Mouse (Mus musculus): ENCODE measurements at regions not wholly inside any gene's neighbourhood (a gene's known extent, or its start where the extent isn't known, plus 50 kb on each side); places are given as distances from the start of the nearest gene placed in this dataset.

DNA sequence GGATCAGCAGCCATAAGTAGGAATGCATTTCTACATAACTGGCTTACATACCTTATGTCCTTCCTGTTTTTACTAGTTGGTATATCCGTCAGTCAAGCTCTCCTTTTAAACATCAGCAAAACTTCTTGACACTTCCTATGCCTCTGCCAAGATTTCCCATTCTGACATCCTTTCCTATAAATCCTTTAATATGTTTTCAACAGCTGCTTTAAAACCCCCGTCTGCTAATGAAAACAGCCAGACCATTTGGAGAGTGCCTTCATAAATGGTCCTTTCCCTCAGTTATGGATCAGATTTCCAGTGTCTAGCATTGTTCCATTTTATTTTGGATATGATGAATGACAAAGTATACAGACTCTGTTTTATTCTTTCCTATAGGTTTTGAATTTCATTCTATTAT is 270.7 kb upstream of the Rgmb start:
- ATAC-seq (ENCODE audit: low read depth) (no peak), DNase-seq (no peak)
- Histone ChIP-seq H3K27me3 (no peaks in the 10 kb centered on the region), H3K27ac (no peak overlapping the region), H3K4me1 (replicated peaks) (no peaks in the 10 kb centered on the region), H3K36me3 (no peaks in the 10 kb centered on the region), H3K9ac (no peak overlapping the region), H3K9me3 (replicated peaks) (no peaks in the 10 kb centered on the region), H3K4me3 (replicated peaks) (no peak overlapping the region), H3K4me2 (no peak overlapping the region)
- 46% methylated on average over 2 of the region's 2 CpGs for WGBS (ENCODE audit: insufficient replicate concordance)

DNA sequence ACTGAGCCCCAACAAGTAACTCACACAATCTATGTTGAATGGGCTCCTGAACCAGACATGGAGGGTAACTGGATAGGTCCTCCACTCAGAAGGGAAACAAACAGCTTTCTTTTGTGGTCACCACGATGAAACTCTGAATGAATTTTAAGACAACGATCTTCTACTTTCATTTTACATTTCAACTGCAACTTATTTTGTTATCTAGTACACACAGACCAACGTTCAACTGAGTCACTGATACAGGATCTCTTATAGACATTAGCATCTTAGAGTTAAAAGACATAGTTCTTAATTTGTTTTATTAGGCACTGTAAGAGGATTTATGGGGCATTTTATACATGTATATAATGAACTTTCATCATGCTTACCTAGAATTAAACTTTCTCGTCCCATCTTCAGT is 262.1 kb upstream of the Rgmb start:
- no peak for DNase-seq

DNA sequence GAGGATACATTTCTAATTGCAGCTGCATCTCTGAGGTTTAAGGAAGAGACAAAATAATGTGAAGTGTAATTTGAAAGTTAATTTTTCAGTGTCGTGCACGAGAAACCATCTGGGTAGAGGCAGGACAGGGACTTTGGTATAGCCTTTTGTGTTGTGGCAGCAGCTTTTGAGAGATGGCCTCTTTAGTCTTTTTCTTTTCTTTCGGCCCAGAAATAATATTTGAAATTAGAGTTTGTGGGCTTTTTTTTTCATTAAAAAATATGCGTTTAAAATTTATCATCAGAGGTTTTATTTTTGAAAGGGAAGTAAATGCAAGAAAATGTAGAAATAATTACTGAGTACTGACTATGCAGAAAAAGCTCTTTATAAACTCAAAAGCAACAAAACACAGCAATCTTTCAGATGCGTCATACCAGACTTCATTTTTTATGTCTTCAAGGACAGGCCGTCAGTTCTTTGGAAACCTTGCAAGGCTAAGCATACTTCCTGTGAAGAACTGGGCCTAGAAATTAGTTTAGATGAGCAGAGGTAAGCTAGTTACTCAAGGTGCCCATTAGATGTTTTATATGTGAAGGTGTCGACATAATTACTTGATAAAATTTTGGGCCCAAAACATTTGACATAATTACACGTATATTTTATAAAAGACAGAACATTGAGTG is 258.9 kb upstream of the Rgmb start:
- Histone ChIP-seq H3K4me2 (no peak overlapping the region), H3K9ac (no peak overlapping the region), H3K27me3 (no peaks in the 10 kb centered on the region), H3K9me3 (replicated peaks) (no peaks in the 10 kb centered on the region), H3K27ac (no peak overlapping the region), H3K4me3 (replicated peaks) (no peak overlapping the region), H3K4me1 (replicated peaks) (no peaks in the 10 kb centered on the region), H3K36me3 (no peaks in the 10 kb centered on the region)
- 65% methylated on average over 8 of the region's 8 CpGs for WGBS (ENCODE audit: insufficient replicate concordance)
- ATAC-seq (ENCODE audit: low read depth) (no peak), DNase-seq (no peak)

More for the DNA sequence above, 262.1 kb upstream of the Rgmb start:
- H3K9ac ChIP-seq = no peak overlapping the region
- H3K9me3 ChIP-seq (replicated peaks) = no peaks in the 10 kb centered on the region
- H3K4me3 ChIP-seq (replicated peaks) = no peak overlapping the region
- 51% methylated on average over 4 of the region's 4 CpGs for WGBS (ENCODE audit: insufficient replicate concordance)
- H3K4me1 ChIP-seq (replicated peaks) = no peaks in the 10 kb centered on the region
- no peak overlapping the region for H3K27ac ChIP-seq
- no peak for ATAC-seq (ENCODE audit: low read depth)
- no peaks in the 10 kb centered on the region for H3K36me3 ChIP-seq
- no peak overlapping the region for H3K4me2 ChIP-seq
- H3K27me3 ChIP-seq = no peaks in the 10 kb centered on the region

DNA sequence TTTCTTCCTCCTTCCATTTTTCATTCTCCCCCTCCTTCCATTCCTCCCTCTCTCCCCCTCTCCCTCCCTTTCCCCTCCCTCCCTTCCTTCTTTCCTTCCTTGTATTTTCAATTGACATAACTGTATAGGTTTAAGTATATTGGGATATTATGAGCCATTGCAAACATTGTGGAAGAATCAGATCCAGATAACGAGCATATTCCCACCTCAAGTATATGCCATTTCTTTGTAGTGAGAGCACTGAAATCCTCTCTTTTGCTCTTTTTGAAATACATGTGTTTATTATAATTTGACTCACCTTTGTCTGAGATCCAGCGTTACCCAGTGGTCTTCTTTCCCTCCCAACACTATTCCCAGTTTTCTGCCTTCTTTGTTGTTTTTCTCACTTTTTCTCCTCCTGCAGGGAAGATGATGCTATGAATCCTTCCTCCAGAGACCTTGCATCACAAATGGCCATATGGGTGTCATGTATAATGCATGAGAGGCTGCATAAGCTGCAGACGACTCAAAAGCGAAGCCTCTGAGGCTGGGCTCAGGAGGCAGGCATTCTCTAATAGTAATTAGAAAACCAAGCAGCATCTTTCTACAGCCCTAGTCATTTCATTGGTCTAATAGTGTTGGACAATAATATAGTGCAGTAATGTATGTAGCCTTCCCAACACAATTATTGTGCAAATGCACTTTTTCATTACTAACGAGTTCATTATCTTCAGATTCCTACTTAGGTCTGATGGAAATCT is 258.2 kb upstream of the Rgmb start:
- Histone ChIP-seq H3K27me3 (no peaks in the 10 kb centered on the region), H3K9ac (no peak overlapping the region), H3K4me2 (no peak overlapping the region), H3K36me3 (no peaks in the 10 kb centered on the region), H3K4me3 (replicated peaks) (no peak overlapping the region), H3K9me3 (replicated peaks) (no peaks in the 10 kb centered on the region), H3K27ac (no peak overlapping the region), H3K4me1 (replicated peaks) (no peaks in the 10 kb centered on the region)
- 41% methylated on average over 5 of the region's 5 CpGs for WGBS (ENCODE audit: insufficient replicate concordance)
- DNase-seq (no peak), ATAC-seq (ENCODE audit: low read depth) (no peak)

DNA sequence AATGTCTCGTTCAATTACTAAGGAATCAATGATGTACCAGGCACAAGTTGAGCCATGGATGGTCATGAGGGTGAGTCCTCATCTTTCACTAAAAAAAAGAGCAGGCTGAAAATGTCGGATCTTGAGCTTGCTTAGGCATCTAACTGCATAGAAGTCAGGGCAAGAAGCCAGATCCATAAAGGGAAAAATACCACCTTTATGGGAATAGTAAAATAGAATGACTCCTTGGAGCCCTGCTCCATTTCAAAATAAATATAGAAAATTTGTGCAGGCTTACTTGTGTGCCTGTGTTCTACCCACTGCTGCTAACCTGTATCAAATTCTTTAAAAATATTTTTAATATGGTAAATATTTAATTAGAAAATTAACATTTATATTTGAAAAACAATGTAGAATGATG is 256.2 kb upstream of the Rgmb start:
- Histone ChIP-seq H3K9me3 (replicated peaks) (no peaks in the 10 kb centered on the region), H3K36me3 (no peaks in the 10 kb centered on the region), H3K9ac (no peak overlapping the region), H3K4me1 (replicated peaks) (no peaks in the 10 kb centered on the region), H3K4me2 (no peak overlapping the region), H3K27me3 (no peaks in the 10 kb centered on the region), H3K4me3 (replicated peaks) (no peak overlapping the region), H3K27ac (no peak overlapping the region)
- ATAC-seq (ENCODE audit: low read depth) (no peak), DNase-seq (no peak)
- 42% methylated on average over 2 of the region's 2 CpGs for WGBS (ENCODE audit: insufficient replicate concordance)

DNA sequence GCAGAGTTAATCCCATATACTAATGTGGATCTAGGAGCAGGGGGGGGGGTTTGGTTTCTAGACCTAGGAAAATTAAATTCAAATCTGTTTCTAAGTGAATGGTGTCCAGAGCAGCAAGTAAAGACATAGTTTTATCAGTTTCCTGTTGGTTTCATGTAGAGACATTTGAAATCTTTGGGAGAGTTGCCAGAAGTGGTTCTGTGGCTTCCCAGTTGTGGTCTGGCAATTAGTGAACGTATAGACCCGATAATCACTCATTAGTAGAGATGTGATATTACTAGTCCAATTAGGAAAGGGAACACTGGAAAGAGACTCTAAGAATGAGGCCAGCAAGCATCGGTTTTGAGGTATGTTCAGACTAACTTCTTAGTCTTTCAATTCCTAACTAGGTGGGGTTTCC is 252.0 kb upstream of the Rgmb start:
- no peaks in the 10 kb centered on the region for H3K36me3 ChIP-seq

DNA sequence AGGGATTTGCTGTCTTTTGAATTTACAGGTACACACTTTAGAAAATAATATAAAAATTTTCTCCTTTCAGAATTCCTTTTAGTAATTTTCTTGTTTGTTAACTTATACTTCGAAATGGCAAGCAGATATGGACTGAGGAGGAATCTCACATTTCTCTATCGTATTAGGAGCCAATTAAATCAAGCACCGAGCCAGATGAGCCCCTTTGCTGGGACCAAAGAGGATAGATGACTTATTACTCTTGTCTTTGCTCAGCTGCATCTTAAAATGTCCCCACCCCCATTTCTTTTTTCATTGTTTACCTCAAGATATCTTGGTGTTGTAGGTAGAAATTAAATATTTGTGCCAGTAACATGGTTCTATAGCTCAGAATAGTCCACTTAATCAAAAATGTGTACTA is 247.7 kb upstream of the Rgmb start:
- ATAC-seq (ENCODE audit: low read depth) = no peak
- Histone ChIP-seq H3K4me1 (replicated peaks) (no peaks in the 10 kb centered on the region), H3K9me3 (replicated peaks) (no peaks in the 10 kb centered on the region)

More for the DNA sequence above, 252.0 kb upstream of the Rgmb start:
- no peak for ATAC-seq (ENCODE audit: low read depth)
- no peak overlapping the region for H3K27ac ChIP-seq
- no peak overlapping the region for H3K9ac ChIP-seq
- H3K4me2 ChIP-seq = no peak overlapping the region
- WGBS (ENCODE audit: insufficient replicate concordance) = 34% methylated on average over 3 of the region's 3 CpGs
- H3K4me1 ChIP-seq (replicated peaks) = no peaks in the 10 kb centered on the region
- H3K9me3 ChIP-seq (replicated peaks) = no peaks in the 10 kb centered on the region
- H3K4me3 ChIP-seq (replicated peaks) = no peak overlapping the region
- H3K27me3 ChIP-seq = no peaks in the 10 kb centered on the region
- no peak for DNase-seq

DNA sequence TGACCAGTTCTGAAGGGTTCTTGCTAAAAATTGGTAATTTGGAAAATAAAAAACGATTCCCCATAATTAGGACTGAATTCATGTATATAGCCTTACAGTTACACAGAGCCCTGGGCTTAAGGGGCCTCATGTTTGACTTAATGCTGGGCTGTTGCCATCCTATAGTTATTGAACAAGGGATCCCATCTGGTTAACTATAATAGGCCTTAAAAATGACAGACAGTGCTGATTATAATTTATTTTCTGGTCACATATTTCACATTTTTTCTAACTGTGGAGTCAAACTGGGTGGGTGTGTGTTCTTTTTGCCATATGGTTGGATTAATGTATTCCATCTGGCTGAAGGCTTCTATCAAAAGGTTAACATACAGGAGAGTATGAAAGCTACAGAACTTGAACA is 238.5 kb upstream of the Rgmb start:
- WGBS (ENCODE audit: insufficient replicate concordance) = 20% methylated on average over 1 of the region's 1 CpGs
- Histone ChIP-seq H3K4me2 (no peak overlapping the region), H3K4me1 (replicated peaks) (no peaks in the 10 kb centered on the region), H3K27ac (no peak overlapping the region), H3K4me3 (replicated peaks) (no peak overlapping the region), H3K36me3 (no peaks in the 10 kb centered on the region), H3K9ac (no peak overlapping the region), H3K27me3 (no peaks in the 10 kb centered on the region), H3K9me3 (replicated peaks) (no peaks in the 10 kb centered on the region)
- DNase-seq (no peak), ATAC-seq (ENCODE audit: low read depth) (no peak)

More for the DNA sequence above, 247.7 kb upstream of the Rgmb start:
- no peak overlapping the region for H3K4me3 ChIP-seq (replicated peaks)
- H3K9ac ChIP-seq = no peak overlapping the region
- DNase-seq = no peak
- no peak overlapping the region for H3K4me2 ChIP-seq
- H3K27ac ChIP-seq = no peak overlapping the region
- 42% methylated on average over 3 of the region's 3 CpGs for WGBS (ENCODE audit: insufficient replicate concordance)
- no peaks in the 10 kb centered on the region for H3K36me3 ChIP-seq
- H3K27me3 ChIP-seq = no peaks in the 10 kb centered on the region

DNA sequence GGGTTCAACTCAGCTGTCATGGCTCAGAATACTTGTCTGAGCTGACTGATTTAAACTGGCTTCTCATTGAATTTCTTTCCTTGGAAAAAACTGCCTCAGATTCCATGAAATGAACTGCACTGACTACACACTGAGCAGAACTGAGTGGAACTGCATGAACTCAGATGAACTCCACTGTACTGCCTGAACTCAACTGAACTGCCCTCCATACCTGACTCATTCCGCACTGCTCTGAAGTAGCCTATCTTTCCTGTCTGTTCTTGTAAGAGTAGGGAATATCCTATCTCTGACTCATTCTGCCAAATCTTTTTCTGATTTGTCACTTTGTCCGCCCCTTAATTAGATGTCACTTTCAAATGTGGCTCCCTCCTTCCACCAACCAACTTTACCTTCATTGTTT is 237.0 kb upstream of the Rgmb start:
- no peak overlapping the region for H3K27ac ChIP-seq
- DNase-seq (no peak), ATAC-seq (ENCODE audit: low read depth) (no peak)
- H3K4me2 ChIP-seq = no peak overlapping the region
- no peaks in the 10 kb centered on the region for H3K9me3 ChIP-seq (replicated peaks)
- H3K36me3 ChIP-seq = no peaks in the 10 kb centered on the region
- no peaks in the 10 kb centered on the region for H3K4me1 ChIP-seq (replicated peaks)
- H3K9ac ChIP-seq = no peak overlapping the region
- H3K4me3 ChIP-seq (replicated peaks) = no peak overlapping the region
- no peaks in the 10 kb centered on the region for H3K27me3 ChIP-seq
- 72% methylated on average over 2 of the region's 2 CpGs for WGBS (ENCODE audit: insufficient replicate concordance)

DNA sequence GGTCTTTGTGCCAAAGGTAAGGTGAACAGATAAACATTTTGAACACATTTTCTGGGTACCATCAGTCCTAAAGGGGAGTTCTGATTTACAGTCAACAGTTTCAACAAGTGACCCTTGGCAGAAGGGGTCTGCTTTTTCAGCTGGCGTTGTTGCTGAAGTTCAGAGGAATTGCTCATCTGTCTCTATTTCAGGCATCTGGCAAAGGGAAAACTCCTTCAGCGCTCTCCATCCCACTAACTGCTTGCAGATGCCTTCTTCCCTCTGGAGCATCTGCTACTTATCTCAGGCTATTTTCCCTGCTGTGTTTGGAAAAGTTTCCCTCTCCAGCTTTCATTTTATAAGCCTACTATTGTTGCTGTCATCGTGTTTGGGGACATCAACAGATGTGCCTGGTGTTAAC is 223.6 kb upstream of the Rgmb start:
- Histone ChIP-seq H3K36me3 (no peaks in the 10 kb centered on the region), H3K4me2 (no peak overlapping the region), H3K27me3 (no peaks in the 10 kb centered on the region), H3K27ac (no peak overlapping the region), H3K9ac (no peak overlapping the region), H3K9me3 (replicated peaks) (no peaks in the 10 kb centered on the region), H3K4me3 (replicated peaks) (no peak overlapping the region), H3K4me1 (replicated peaks) (no peaks in the 10 kb centered on the region)
- WGBS (ENCODE audit: insufficient replicate concordance) = 43% methylated on average over 3 of the region's 3 CpGs
- ATAC-seq (ENCODE audit: low read depth) (no peak), DNase-seq (no peak)

DNA sequence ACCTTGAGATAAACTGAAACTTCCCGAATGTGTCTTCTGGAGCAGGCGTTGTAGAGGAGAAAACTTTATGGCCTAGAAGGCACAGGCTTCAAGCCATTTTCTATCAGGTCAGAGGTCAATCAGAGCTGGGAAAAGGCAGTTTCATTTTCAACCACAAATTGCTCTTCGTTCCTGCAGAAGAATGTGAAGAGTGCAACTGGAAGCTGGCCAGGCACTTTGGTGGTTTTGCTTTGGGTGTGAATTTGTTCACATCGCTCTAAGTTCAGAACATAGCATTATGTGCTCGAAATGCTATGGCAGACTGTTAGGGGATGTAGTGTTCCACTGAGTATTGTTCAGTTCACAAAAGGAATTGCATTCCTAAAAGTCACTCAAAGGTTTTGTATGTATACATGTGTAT is 220.9 kb upstream of the Rgmb start:
- 37% methylated on average over 5 of the region's 5 CpGs for WGBS (ENCODE audit: insufficient replicate concordance)
- no peak for DNase-seq
- no peak overlapping the region for H3K27ac ChIP-seq

More for the DNA sequence above, 220.9 kb upstream of the Rgmb start:
- Histone ChIP-seq H3K4me3 (replicated peaks) (no peak overlapping the region), H3K27me3 (no peaks in the 10 kb centered on the region), H3K9me3 (replicated peaks) (no peaks in the 10 kb centered on the region), H3K9ac (no peak overlapping the region), H3K4me2 (no peak overlapping the region), H3K36me3 (no peaks in the 10 kb centered on the region), H3K4me1 (replicated peaks) (no peaks in the 10 kb centered on the region)
- no peak for ATAC-seq (ENCODE audit: low read depth)
